Comparison of ENCODE assay signal across 17 mouse cellular contexts in genomic region chr9:123631666-123632065, GRCm38 (mm10). TPM values are rescaled to one million over a fixed set of nuclear protein-coding genes. Genes with fewer than 3 reads are reported as not detected.
"Had no signal": no experiment of that assay in that cellular context is flagged by ENCODE, and none has a peak within 500 bp of the region (broad histone marks: within the 10 kb centered on the region; RNA-seq: fewer than 3 reads in every experiment).

No protein-coding gene starts in this region.

- H3K4me2 ChIP-seq: liver, embryonic 13.5 days; midbrain, embryonic 13.5 days; neural tube, embryonic 13.5 days had no signal

- H3K27me3 ChIP-seq: liver, embryonic 13.5 days; midbrain, embryonic 13.5 days; neural tube, embryonic 13.5 days had no signal

- ATAC-seq: intestine, postnatal 0 days; midbrain, embryonic 13.5 days; midbrain, embryonic 16.5 days had no signal

- H3K36me3 ChIP-seq: liver, embryonic 13.5 days; midbrain, embryonic 13.5 days; neural tube, embryonic 13.5 days had no signal

- H3K9me3 ChIP-seq: liver, embryonic 13.5 days; midbrain, embryonic 13.5 days; neural tube, embryonic 13.5 days had no signal

- H3K4me3 ChIP-seq: left cerebral cortex, adult 2 months; liver, embryonic 13.5 days; midbrain, embryonic 13.5 days; myocyte; neural tube, embryonic 13.5 days had no signal

- H3K27ac ChIP-seq: left cerebral cortex, adult 2 months; liver, embryonic 13.5 days; midbrain, embryonic 13.5 days; neural tube, embryonic 13.5 days had no signal

- H3K9ac ChIP-seq: liver, embryonic 13.5 days; midbrain, embryonic 13.5 days; neural tube, embryonic 13.5 days had no signal

- H3K4me1 ChIP-seq: liver, embryonic 13.5 days; midbrain, embryonic 13.5 days; neural tube, embryonic 13.5 days had no signal

- DNase-seq: layer of hippocampus, postnatal 36 days; liver, embryonic 13.5 days; lung, adult 2 months; lung, postnatal 14 days; lung, postnatal 4 days; right cerebral cortex, postnatal 4 days; thymus, adult 2 months; thymus, postnatal 14 days; thymus, postnatal 4 days had no signal

RNA-seq across cellular contexts. Expression of gene Slc6a20b, which starts 0.7 kb away (rescaled TPM):
- total RNA-seq: liver, adult 2 months had no signal
- polyA plus RNA-seq: liver, adult 2 months had no signal

RNA-seq across cellular contexts. Expression of gene Slc6a20a, which starts 47.0 kb away (rescaled TPM):
- total RNA-seq: liver, adult 2 months had no signal
- polyA plus RNA-seq: limb, embryonic 11.5 days; liver, adult 2 months had no signal
